Mouse (Mus musculus) neural tube, embryonic 13.5 days (tissue): ENCODE data around the gene 0610009B22Rik. TPM values are rescaled to one million over a fixed set of nuclear protein-coding genes. Genes with fewer than 3 reads are reported as not detected.

Source experiments
- polyA plus RNA-seq: library from polyadenylated mRNA; unstranded; fragments of >200 nt; fragmentation: Nextera tagmentation; extraction: Ambion mirVana; gene quantifications from 2 replicates; pipeline ENCODE4 v1.2.1, GENCODE M21; 2015

Gene 0610009B22Rik
- polyA plus RNA-seq, 1 experiment from 2014 or later, result 136 TPM

Other genes starting within 250 kb of the 0610009B22Rik start
- 9.9 and 10.2 TPM in 2 replicates for gene Phykpl, start 104.1 kb downstream of the 0610009B22Rik start, polyA plus RNA-seq
- 421 and 434 TPM in 2 replicates for gene Hnrnpab, start 82.0 kb downstream of the 0610009B22Rik start, polyA plus RNA-seq
- 96.4 and 106 TPM in 2 replicates for gene Nhp2, start 69.1 kb downstream of the 0610009B22Rik start, polyA plus RNA-seq
- 71.8 and 74.5 TPM in 2 replicates for gene Rmnd5b, start 53.0 kb downstream of the 0610009B22Rik start, polyA plus RNA-seq
- gene N4bp3, start 38.0 kb downstream of the 0610009B22Rik start, polyA plus RNA-seq, result 14.1 and 15.2 TPM in 2 replicates
- gene D930048N14Rik, start 37.9 kb downstream of the 0610009B22Rik start, polyA plus RNA-seq, result 0.64 and 0.96 TPM in 2 replicates
- 14.7 and 17.3 TPM in 2 replicates for gene Sec24a, start 74.8 kb upstream of the 0610009B22Rik start, polyA plus RNA-seq
- gene Sar1b, start 74.8 kb upstream of the 0610009B22Rik start, polyA plus RNA-seq, result 200 and 212 TPM in 2 replicates
- 0.33 and 0.46 TPM in 2 replicates for gene Jade2, start 168.8 kb upstream of the 0610009B22Rik start, polyA plus RNA-seq